Mouse (Mus musculus): ENCODE measurements around the gene Zc3h18.

Gene Zc3h18

GRCm38 (mm10) chr8:122464985-122465384, 88.6 kb downstream of the Zc3h18 start:
- no peak for DNase-seq (ENCODE audit: low spot score)

All from embryo, embryonic 10.5 days (tissue).